Mouse (Mus musculus) ES-Bruce4 (cell line): ENCODE data around the gene Tnip1.

ENCODE experiments used
- CTCF ChIP-seq: IDR thresholded peaks from one replicate; pipeline ENCODE4 v1.8.1; 2011; ENCODE audit warnings: low read depth, low read length
- POLR2A ChIP-seq: IDR thresholded peaks from one replicate; pipeline ENCODE4 v1.8.1; 2011; ENCODE audit warnings: low read length; ENCODE audit not compliant: insufficient read depth

DNA sequence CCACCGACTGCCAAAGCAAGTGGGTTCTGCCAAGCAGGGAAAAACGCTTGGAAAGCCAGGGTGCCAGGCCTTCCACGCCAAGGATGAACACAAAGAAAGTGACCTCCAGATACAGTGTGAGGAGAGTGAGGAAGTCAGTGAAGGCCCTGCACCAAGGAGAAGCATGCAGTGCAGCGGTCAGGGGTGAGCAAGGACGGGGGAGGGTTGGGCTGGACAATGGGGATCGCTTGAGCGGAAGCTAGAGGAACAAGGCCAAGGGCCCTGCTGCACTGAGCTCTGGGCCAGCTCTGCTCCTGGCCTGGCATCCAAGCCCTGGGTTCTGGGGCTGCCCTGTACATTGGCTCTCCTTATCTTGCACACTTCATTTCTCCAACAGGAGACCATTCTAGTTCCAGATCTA, 22.7 kb downstream of the Tnip1 start:
- no peak for TF ChIP-seq CTCF
- TF ChIP-seq POLR2A: no peak
